Mouse (Mus musculus): ENCODE measurements around the gene Rab3gap2.

DNA sequence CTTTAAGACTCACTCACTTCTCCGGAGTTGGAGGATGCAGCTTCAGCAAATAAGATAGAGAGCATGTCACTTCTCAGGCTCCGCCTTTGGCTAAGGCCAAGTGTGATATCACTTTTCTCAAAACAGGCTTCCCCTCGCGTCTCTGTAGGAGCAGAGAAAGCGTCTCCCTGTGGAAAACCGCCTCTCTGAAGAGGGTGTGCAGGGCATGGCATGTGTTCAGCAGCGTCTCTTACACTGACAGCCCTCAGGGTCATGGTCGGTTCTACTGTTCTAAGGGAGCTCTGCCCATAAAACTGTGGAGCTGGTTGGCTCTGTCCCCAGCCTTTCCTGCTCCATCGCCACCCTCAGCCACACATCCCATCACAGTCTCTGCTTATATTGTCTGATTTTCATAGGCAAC lies 75.4 kb downstream of the Rab3gap2 start:
- TF ChIP-seq CTCF (IDR thresholded peaks at IDR 0.05; ENCODE audit: low read depth, low read length), result no peak
- TF ChIP-seq GATA1 (IDR thresholded peaks at IDR 0.05; ENCODE audit: borderline replicate concordance, low read length), result no peak
- TF ChIP-seq POLR2AphosphoS5 (IDR thresholded peaks at IDR 0.05; ENCODE audit: insufficient replicate concordance, low read depth, low read length), result no peak
- TF ChIP-seq TAL1 (conservative IDR thresholded peaks at IDR 0.05; ENCODE audit: low read depth, low read length), result no peak
- no peak for TF ChIP-seq GATA2 (IDR thresholded peaks at IDR 0.05; ENCODE audit: borderline replicate concordance, low read depth, low read length)

All from G1E (cell line).